Mouse (Mus musculus) midbrain, postnatal 0 days (tissue): ENCODE measurements around the gene Sufu. TPM values are rescaled to one million over a fixed set of nuclear protein-coding genes. Genes with fewer than 3 reads are reported as not detected.

Source experiments
- ATAC-seq: fragments of 200-750 bp; cut with Nextera tagmentation; 2 replicates; pipeline ENCODE4 v1.8.0; 2017; ENCODE audit warnings: moderate number of reproducible peaks, mild to moderate bottlenecking, moderate TSS enrichment, moderate library complexity; ENCODE audit not compliant: low FRiP score
- DNase-seq: peaks from one replicate; pipeline ENCODE4 v3.0.0-alpha.2; 2015; ENCODE audit warnings: low spot score
- H3K27ac ChIP-seq: fragments of 300-500 bp; sonication (generic); 2 replicates; pipeline ENCODE4 v1.5.1; 2014; ENCODE audit warnings: low read depth, mild to moderate bottlenecking, low read length, mixed read lengths
- H3K27me3 ChIP-seq: fragments of 300-500 bp; sonication (generic); 2 replicates; pipeline ENCODE4 v1.6.1; 2014; ENCODE audit warnings: low read length, control low read depth, mixed read lengths; ENCODE audit not compliant: insufficient read depth
- H3K36me3 ChIP-seq: fragments of 300-500 bp; sonication (generic); 2 replicates; pipeline ENCODE4 v1.6.1; 2014; ENCODE audit warnings: low read length, control low read depth, mixed read lengths; ENCODE audit not compliant: insufficient read depth
- H3K4me1 ChIP-seq: fragments of 300-500 bp; sonication (generic); 2 replicates; pipeline ENCODE4 v1.6.1; 2014; ENCODE audit warnings: mild to moderate bottlenecking, control low read depth, antibody characterized with exemption, low read length, mixed read lengths; ENCODE audit not compliant: insufficient read depth
- H3K4me2 ChIP-seq: fragments of 300-500 bp; sonication (generic); 2 replicates; pipeline ENCODE4 v1.6.1; 2014; ENCODE audit warnings: low read depth, mild to moderate bottlenecking, low read length, mixed read lengths; ENCODE audit not compliant: poor library complexity, severe bottlenecking
- H3K4me3 ChIP-seq: fragments of 300-500 bp; sonication (generic); 2 replicates; pipeline ENCODE4 v1.5.1; 2014; ENCODE audit warnings: low read depth, mild to moderate bottlenecking, low read length, moderate library complexity
- H3K9ac ChIP-seq: fragments of 300-500 bp; sonication (generic); replicated peaks from 2 replicates; pipeline ENCODE4 v1.6.1; 2014; ENCODE audit warnings: mild to moderate bottlenecking, low read length, moderate library complexity, mixed read lengths; ENCODE audit not compliant: poor library complexity, severe bottlenecking
- H3K9me3 ChIP-seq: fragments of 300-500 bp; sonication (generic); 2 replicates; pipeline ENCODE4 v1.6.1; 2016; ENCODE audit warnings: low read length, control low read depth
- CTCF ChIP-seq: IDR thresholded peaks from 2 replicates; pipeline ENCODE4 v1.5.1; 2016; ENCODE audit warnings: antibody characterized with exemption, mild to moderate bottlenecking
- WGBS: fragments of 180-500 bp; shearing (Covaris S2); extraction: QIAGEN DNeasy Blood & Tissue Kit; methylation state at CpG from one replicate; pipeline ENCODE4 v1.1.7; 2014; 5-methylcytosine and 5-hydroxymethylcytosine counted together
- polyA plus RNA-seq: library from polyadenylated mRNA; unstranded; fragments of >200 nt; fragmentation: Nextera tagmentation; extraction: Ambion mirVana; gene quantifications from 2 replicates; pipeline ENCODE4 v1.2.1, GENCODE M21; 2015
- total RNA-seq: library from RNA; depleted of rRNA; stranded (reverse); fragments of >200 nt; gene quantifications from 2 replicates; pipeline ENCODE4 v1.2.3, GENCODE M21; 2014

Gene Sufu
- total and polyA plus RNA-seq, 2 experiments from 2014 or later: 11.5 to 13.2 TPM

DNA sequence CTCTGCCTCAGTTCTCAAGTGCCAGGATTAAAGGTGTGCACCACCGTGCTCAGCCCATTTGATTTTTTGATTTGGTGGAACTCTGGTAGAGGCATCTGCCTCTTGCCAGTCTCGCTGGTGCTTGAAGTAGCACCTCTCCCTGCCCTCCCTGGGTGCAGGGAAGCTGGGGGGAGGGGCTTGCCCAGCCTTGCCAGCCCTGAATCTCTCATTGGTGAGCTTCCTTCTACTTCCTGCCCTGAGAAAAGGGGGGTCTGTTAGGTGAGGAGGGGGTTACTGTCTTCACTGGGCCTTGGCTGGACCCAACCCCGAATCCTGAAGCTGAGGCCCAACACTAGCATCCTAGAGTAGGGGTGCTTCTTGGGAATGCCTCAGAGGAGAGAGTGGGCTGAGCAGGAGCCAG, 112.0 kb downstream of the Sufu start:
- no peak overlapping the region for H3K27ac ChIP-seq

DNA sequence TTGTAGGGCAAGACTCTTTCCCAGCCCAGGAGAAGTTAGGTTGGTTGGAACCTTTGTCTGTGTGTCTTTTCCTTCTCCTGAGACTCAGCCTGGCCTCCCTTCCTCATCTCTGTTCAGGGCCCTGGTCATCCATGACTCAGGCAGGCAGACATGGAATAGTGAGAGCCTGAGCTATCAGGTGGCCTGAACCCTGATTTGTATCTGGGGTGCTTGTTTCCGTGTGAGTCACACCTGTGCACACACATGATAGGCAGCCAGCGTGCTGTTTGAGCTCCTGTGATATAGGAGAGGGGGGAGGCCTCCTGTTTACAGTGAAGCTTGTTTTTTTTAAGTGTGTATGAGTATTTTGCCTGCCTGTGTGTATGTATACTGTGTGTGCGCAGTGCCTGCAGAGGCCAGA, 112.5 kb downstream of the Sufu start:
- Histone ChIP-seq H3K27me3 (no peaks in the 10 kb centered on the region), H3K4me1 (peaks cover 36% of the 10 kb centered on the region), H3K36me3 (peaks cover 20% of the 10 kb centered on the region), H3K27ac (no peak overlapping the region), H3K9me3 (no peaks in the 10 kb centered on the region), H3K4me3 (no peak overlapping the region), H3K4me2 (no peak overlapping the region), H3K9ac (no peak overlapping the region)
- no peak for TF ChIP-seq CTCF
- ATAC-seq (no peak), DNase-seq (no peak)
- 83% methylated on average over 3 of the region's 3 CpGs for WGBS

More for the DNA sequence above, 112.0 kb downstream of the Sufu start:
- Histone ChIP-seq H3K4me1 (peaks cover 36% of the 10 kb centered on the region), H3K4me2 (no peak overlapping the region), H3K27me3 (no peaks in the 10 kb centered on the region), H3K9ac (no peak overlapping the region), H3K9me3 (no peaks in the 10 kb centered on the region), H3K4me3 (no peak overlapping the region), H3K36me3 (peaks cover 16% of the 10 kb centered on the region)
- DNase-seq: no peak
- no peak for TF ChIP-seq CTCF
- WGBS: 74% methylated on average over 3 of the region's 3 CpGs
- ATAC-seq: no peak

DNA sequence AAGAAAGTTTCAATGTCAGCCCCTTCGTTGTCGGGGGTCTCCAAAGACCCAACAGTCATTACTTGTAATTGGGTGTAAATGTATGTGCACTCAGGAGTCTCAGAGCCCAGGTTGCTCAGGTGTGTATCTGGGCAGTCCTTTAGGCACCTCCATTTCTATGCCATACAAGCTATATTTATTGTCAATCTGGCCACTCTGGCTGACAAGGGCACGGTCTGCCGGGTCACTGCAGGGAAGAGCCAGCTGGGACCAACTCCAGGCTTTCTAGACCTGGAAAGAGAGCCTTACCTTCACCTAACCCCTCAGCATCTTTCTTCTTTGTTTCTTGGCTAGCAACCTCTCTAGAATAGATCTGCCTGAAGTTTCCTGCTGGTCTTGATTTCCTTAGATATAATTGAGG, 113.0 kb downstream of the Sufu start:
- peaks cover 26% of the 10 kb centered on the region for H3K36me3 ChIP-seq
- no peak overlapping the region for H3K27ac ChIP-seq
- no peak overlapping the region for H3K4me3 ChIP-seq
- no peak overlapping the region for H3K4me2 ChIP-seq
- peaks cover 35% of the 10 kb centered on the region for H3K4me1 ChIP-seq
- WGBS: 84% methylated on average over 4 of the region's 4 CpGs
- no peaks in the 10 kb centered on the region for H3K9me3 ChIP-seq
- ATAC-seq: no peak
- H3K27me3 ChIP-seq: no peaks in the 10 kb centered on the region
- no peak for DNase-seq
- no peak overlapping the region for H3K9ac ChIP-seq
- TF ChIP-seq CTCF: no peak

DNA sequence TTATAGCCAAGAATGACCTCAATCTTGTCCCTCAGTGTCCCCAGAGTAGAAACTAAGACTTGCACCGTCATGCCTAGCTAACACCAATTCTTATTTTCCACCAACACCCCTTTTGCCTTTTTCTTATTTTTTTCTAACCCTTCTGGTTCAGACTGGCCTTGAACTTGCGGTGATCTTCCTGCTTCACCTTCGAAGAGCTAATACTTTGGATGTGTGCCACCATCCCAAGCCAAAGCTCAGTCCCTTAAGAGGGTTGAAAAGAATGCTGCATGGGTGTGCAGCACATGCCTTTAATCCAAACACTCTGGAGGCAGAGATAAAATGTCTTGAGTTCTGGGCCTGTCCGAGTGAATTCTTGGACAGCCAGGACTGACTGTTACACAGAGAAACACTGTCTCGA, 113.7 kb downstream of the Sufu start:
- DNase-seq: no peak
- 66% methylated on average over 5 of the region's 5 CpGs for WGBS
- Histone ChIP-seq H3K9me3 (no peaks in the 10 kb centered on the region), H3K27me3 (no peaks in the 10 kb centered on the region), H3K27ac (no peak overlapping the region), H3K4me2 (no peak overlapping the region), H3K9ac (no peak overlapping the region), H3K4me1 (peaks cover 28% of the 10 kb centered on the region), H3K36me3 (peaks cover 32% of the 10 kb centered on the region), H3K4me3 (no peak overlapping the region)
- no peak for ATAC-seq
- no peak for TF ChIP-seq CTCF

DNA sequence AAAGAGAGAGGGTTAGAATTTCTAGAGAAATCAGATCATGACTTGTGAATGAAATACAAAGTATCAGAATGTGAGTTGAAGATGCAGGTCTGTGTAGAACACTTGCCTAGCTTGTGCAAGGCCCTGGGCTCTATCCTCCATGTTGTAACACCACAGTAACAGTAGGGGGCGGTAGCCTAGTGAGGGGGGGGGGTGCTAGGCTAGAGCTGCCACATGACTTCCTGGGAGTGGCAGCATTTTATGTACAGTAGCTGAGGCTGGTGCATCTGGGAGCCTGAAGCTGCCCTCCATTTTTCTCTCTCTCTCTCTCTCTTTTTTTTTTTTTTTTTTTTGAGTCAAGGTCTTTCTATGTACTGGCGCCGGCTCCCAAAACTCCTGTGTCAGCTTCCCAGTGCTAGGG, 114.1 kb downstream of the Sufu start:
- TF ChIP-seq CTCF: peak; percentile 63
- H3K4me3 ChIP-seq: no peak overlapping the region
- no peak overlapping the region for H3K4me2 ChIP-seq
- H3K36me3 ChIP-seq: peaks cover 36% of the 10 kb centered on the region
- WGBS: 56% methylated on average over 3 of the region's 3 CpGs
- H3K9me3 ChIP-seq: no peaks in the 10 kb centered on the region
- ATAC-seq: no peak
- H3K4me1 ChIP-seq: peaks cover 24% of the 10 kb centered on the region
- no peaks in the 10 kb centered on the region for H3K27me3 ChIP-seq
- no peak for DNase-seq
- no peak overlapping the region for H3K9ac ChIP-seq
- H3K27ac ChIP-seq: no peak overlapping the region

DNA sequence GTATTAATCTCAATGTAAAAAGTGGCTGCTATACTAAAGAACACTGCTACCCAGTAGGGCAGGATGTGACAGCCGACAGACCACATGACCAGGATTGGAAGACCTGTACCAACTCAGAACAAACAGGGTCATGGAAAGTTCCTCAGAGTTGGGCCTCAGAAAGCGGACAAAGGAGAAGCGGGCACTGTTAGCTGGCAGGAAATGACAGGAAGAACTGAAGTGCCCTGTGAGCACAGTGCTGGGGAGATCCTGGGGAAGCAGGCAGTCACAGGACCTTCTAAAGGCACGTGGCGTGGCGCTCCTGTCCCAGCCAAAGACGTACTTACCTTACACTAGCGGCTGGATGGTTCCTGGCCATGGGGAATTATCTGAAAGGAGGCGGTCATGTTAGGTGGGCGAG, 114.6 kb downstream of the Sufu start:
- 81% methylated on average over 10 of the region's 10 CpGs for WGBS
- H3K27me3 ChIP-seq: no peaks in the 10 kb centered on the region
- H3K9ac ChIP-seq: no peak overlapping the region
- peaks cover 39% of the 10 kb centered on the region for H3K36me3 ChIP-seq
- no peak for TF ChIP-seq CTCF
- DNase-seq: no peak
- peaks cover 19% of the 10 kb centered on the region for H3K4me1 ChIP-seq
- no peaks in the 10 kb centered on the region for H3K9me3 ChIP-seq
- H3K27ac ChIP-seq: no peak overlapping the region
- no peak for ATAC-seq
- no peak overlapping the region for H3K4me2 ChIP-seq
- H3K4me3 ChIP-seq: no peak overlapping the region

DNA sequence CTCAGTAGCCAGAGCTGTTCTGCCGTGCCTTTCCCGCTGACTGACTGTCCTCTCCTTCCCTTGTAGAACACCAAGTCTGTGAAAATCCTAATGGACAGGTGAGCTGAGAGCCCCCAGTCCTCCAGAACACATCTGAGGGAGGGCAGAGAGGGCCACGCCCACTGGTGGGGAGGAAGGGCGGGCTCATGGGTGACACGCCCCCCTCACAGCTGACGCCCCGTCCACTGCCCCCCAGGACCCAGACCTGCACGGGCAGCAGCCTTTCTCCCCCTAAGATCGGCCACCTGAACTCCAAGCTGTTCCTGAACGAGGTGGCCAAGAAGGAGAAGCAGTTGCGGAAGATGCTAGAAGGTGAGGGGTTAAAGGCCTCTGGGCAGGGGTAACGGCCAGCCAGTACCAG, 117.7 kb downstream of the Sufu start:
- no peak for DNase-seq
- Histone ChIP-seq H3K27ac (no peak overlapping the region), H3K36me3 (peaks cover 45% of the 10 kb centered on the region), H3K9ac (no peak overlapping the region), H3K4me1 (peaks cover 4% of the 10 kb centered on the region), H3K4me3 (no peak overlapping the region), H3K4me2 (no peak overlapping the region), H3K27me3 (no peaks in the 10 kb centered on the region), H3K9me3 (no peaks in the 10 kb centered on the region)
- 88% methylated on average over 12 of the region's 12 CpGs for whole genome bisulfite sequencing
- no peak for TF ChIP-seq CTCF
- no peak for ATAC-seq
